Mouse (Mus musculus): ENCODE results near the gene Dbil5. TPM values are rescaled to one million over a fixed set of nuclear protein-coding genes. Genes with fewer than 3 reads are reported as not detected.

Dbil5 gene
- total RNA-seq, 2 experiments from 2014 or later, result not detected

GRCm38 (mm10) chr11:76216681-76217389 is 573 bp upstream of the Dbil5 start:
- DNase-seq (ENCODE audit: low spot score), result no peak
- intact Hi-C loops (cut with DNase I), result loop anchor here (2.0 kb wide), 2 partner anchors 14 to 36 kb away; no protein-coding TSS in a partner anchor

- DNase-seq (ENCODE audit: low spot score), result no peak
- intact Hi-C loops (cut with DNase I), result no loop called here
Measured at GRCm38 (mm10) chr11:76224631-76225030, 7.2 kb downstream of the Dbil5 start.

GRCm38 (mm10) chr11:76225051-76225450 is 7.6 kb downstream of the Dbil5 start:
- intact Hi-C loops (cut with DNase I), result no loop called here
- no peak for DNase-seq (ENCODE audit: low spot score)

- DNase-seq (ENCODE audit: low spot score), result no peak
- intact Hi-C loops (cut with DNase I), result no loop called here
Measured at GRCm38 (mm10) chr11:76236136-76236535, 18.7 kb downstream of the Dbil5 start.

GRCm38 (mm10) chr11:76239750-76240149 is 22.3 kb downstream of the Dbil5 start:
- intact Hi-C loops (cut with DNase I), result no loop called here
- DNase-seq (ENCODE audit: low spot score), result no peak

GRCm38 (mm10) chr11:76242901-76243810 is 25.7 kb downstream of the Dbil5 start, which contains the start of the genes Mrm3 and Glod4:
Mrm3 (plus strand) TSS chr11:76243715.
Glod4 (minus strand) TSS chr11:76243725.
- peak; percentile 78 for DNase-seq (ENCODE audit: low spot score)
- intact Hi-C loops (cut with DNase I), result no loop called here

- intact Hi-C loops (cut with DNase I), result no loop called here
- DNase-seq (ENCODE audit: low spot score), result no peak
Measured at GRCm38 (mm10) chr11:76243811-76244546, 26.6 kb downstream of the Dbil5 start.

GRCm38 (mm10) chr11:76246439-76246838 is 29.0 kb downstream of the Dbil5 start:
- intact Hi-C loops (cut with DNase I), result no loop called here
- DNase-seq (ENCODE audit: low spot score), result no peak

- no peak for DNase-seq (ENCODE audit: low spot score)
- intact Hi-C loops (cut with DNase I), result no loop called here
Measured at GRCm38 (mm10) chr11:76247239-76247638, 29.8 kb downstream of the Dbil5 start.

- no peak for DNase-seq (ENCODE audit: low spot score)
- intact Hi-C loops (cut with DNase I), result loop anchor here (5.0 kb wide), 1 partner anchor 205 kb away; no protein-coding TSS in a partner anchor
Measured at GRCm38 (mm10) chr11:76252036-76252435, 34.6 kb downstream of the Dbil5 start.

- DNase-seq (ENCODE audit: low spot score), result peak; percentile 71
- intact Hi-C loops (cut with DNase I), result loop anchor here (1.0 to 5.0 kb wide), 2 partner anchors 153 to 204 kb away; partner anchors contain the start of gene Timm22
Measured at GRCm38 (mm10) chr11:76253145-76253917, 35.9 kb downstream of the Dbil5 start.

GRCm38 (mm10) chr11:76253918-76254264 is 36.5 kb downstream of the Dbil5 start:
- DNase-seq (ENCODE audit: low spot score), result no peak
- intact Hi-C loops (cut with DNase I), result loop anchor here (1.0 to 5.0 kb wide), 2 partner anchors 152 to 203 kb away; partner anchors contain the start of gene Timm22

- no peak for DNase-seq (ENCODE audit: low spot score)
- intact Hi-C loops (cut with DNase I), result no loop called here
Measured at GRCm38 (mm10) chr11:76255431-76256001, 38.1 kb downstream of the Dbil5 start.

- intact Hi-C loops (cut with DNase I), result no loop called here
- no peak for DNase-seq (ENCODE audit: low spot score)
Measured at GRCm38 (mm10) chr11:76256129-76256528, 38.7 kb downstream of the Dbil5 start.

- intact Hi-C loops (cut with DNase I), result no loop called here
- no peak for DNase-seq (ENCODE audit: low spot score)
Measured at GRCm38 (mm10) chr11:76257386-76257785, 40.0 kb downstream of the Dbil5 start.

- intact Hi-C loops (cut with DNase I), result no loop called here
- DNase-seq (ENCODE audit: low spot score), result no peak
Measured at GRCm38 (mm10) chr11:76258511-76258910, 41.1 kb downstream of the Dbil5 start.

GRCm38 (mm10) chr11:76260208-76261050 is 43.0 kb downstream of the Dbil5 start:
- DNase-seq (ENCODE audit: low spot score), result no peak
- intact Hi-C loops (cut with DNase I), result loop anchor here (5.0 kb wide), 1 partner anchor 62 kb away; no protein-coding TSS in a partner anchor

GRCm38 (mm10) chr11:76261224-76261623 is 43.8 kb downstream of the Dbil5 start:
- DNase-seq (ENCODE audit: low spot score), result no peak
- intact Hi-C loops (cut with DNase I), result loop anchor here (5.0 kb wide), 1 partner anchor 61 kb away; no protein-coding TSS in a partner anchor
